Mouse (Mus musculus): ENCODE data around the gene Dap. TPM values are rescaled to one million over a fixed set of nuclear protein-coding genes. Genes with fewer than 3 reads are reported as not detected.

The Dap gene
- polyA plus RNA-seq, 1 experiment, result 53.3 TPM

DNA sequence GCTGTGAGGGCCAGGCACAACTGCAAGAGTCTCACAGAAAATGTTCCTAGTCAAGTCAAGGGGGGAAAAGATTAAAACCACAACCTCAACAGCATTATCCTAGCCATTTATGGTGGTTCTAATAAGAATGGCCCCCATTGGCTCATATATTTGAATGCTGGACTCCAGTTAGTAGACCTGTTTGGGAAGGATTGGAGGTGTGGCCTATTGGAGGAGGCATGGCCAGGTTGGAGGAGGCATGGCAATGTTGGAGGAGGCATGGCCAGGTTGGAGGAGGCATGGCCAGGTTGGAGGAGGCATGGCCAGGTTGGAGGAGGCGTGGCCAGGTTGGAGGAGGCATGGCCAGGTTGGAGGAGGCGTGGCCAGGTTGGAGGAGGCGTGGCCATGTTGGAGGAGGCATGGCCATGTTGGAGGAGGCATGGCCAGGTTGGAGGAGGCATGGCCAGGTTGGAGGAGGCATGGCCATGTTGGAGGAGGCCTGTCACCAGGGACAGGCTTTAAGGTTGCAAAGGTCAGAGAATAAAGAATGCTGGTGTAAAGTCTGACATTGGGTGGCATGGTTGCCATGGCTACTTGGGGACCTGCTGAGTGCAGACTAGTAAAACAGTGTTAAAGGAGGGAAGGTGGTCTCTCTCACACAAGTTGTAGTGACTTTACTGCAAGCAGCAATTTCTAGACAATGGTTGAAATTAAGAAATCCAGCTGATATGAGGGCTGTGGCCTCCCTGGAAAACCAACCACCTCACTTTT, 93.1 kb downstream of the Dap start:
- H3K27ac ChIP-seq (ENCODE audit: control insufficient read depth, insufficient read depth, low read depth, low read length), result no peak overlapping the region
- no peaks in the 10 kb centered on the region for H3K4me1 ChIP-seq (ENCODE audit: control insufficient read depth, insufficient read depth, low read length)
- H3K36me3 ChIP-seq (ENCODE audit: control insufficient read depth, insufficient read depth, low read length), result no peaks in the 10 kb centered on the region
- no peak overlapping the region for H3K4me3 ChIP-seq (ENCODE audit: control insufficient read depth, low read depth, low read length)
- H3K27me3 ChIP-seq (ENCODE audit: control insufficient read depth, insufficient read depth, low read length), result no peaks in the 10 kb centered on the region
- TF ChIP-seq CTCF (IDR thresholded peaks at IDR 0.05; ENCODE audit: control insufficient read depth, insufficient read depth, insufficient replicate concordance, low read depth, low read length) (no peak), POLR2A (IDR thresholded peaks at IDR 0.05; ENCODE audit: control insufficient read depth, low read depth, low read length) (no peak)

GRCm38 (mm10) chr15:31318158-31318955, 94.2 kb downstream of the Dap start:
- H3K27ac ChIP-seq (ENCODE audit: control insufficient read depth, insufficient read depth, low read depth, low read length), result no peak overlapping the region
- H3K36me3 ChIP-seq (ENCODE audit: control insufficient read depth, insufficient read depth, low read length), result no peaks in the 10 kb centered on the region
- no peak overlapping the region for H3K4me3 ChIP-seq (ENCODE audit: control insufficient read depth, low read depth, low read length)
- no peaks in the 10 kb centered on the region for H3K4me1 ChIP-seq (ENCODE audit: control insufficient read depth, insufficient read depth, low read length)
- H3K27me3 ChIP-seq (ENCODE audit: control insufficient read depth, insufficient read depth, low read length), result no peaks in the 10 kb centered on the region
- no peak for TF ChIP-seq CTCF (IDR thresholded peaks at IDR 0.05; ENCODE audit: control insufficient read depth, insufficient read depth, insufficient replicate concordance, low read depth, low read length)
- TF ChIP-seq POLR2A (IDR thresholded peaks at IDR 0.05; ENCODE audit: control insufficient read depth, low read depth, low read length), result no peak

DNA sequence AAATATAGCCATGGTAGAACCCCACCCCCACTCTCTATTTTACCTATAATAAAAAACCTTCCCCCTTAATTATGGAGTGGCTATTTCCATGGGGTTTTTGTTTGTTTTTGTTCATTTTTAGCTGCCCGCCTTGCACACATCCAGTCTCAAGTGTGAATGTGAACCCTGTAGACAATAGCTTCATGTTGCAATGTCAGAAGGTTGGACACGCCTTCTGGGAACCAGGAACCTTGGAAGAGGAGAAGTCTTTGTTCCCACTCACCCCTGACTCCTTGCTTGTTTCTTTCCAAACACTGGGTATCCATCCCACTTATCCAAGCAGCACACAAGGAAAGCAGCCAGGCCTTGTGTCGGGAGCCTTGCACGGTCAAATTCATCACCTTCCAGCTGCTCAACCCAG, 94.9 kb downstream of the Dap start:
- TF ChIP-seq CTCF (IDR thresholded peaks at IDR 0.05; ENCODE audit: control insufficient read depth, insufficient read depth, insufficient replicate concordance, low read depth, low read length) (no peak), POLR2A (IDR thresholded peaks at IDR 0.05; ENCODE audit: control insufficient read depth, low read depth, low read length) (no peak)
- Histone ChIP-seq H3K4me1 (ENCODE audit: control insufficient read depth, insufficient read depth, low read length) (no peaks in the 10 kb centered on the region), H3K27me3 (ENCODE audit: control insufficient read depth, insufficient read depth, low read length) (no peaks in the 10 kb centered on the region), H3K36me3 (ENCODE audit: control insufficient read depth, insufficient read depth, low read length) (no peaks in the 10 kb centered on the region), H3K27ac (ENCODE audit: control insufficient read depth, insufficient read depth, low read depth, low read length) (no peak overlapping the region), H3K4me3 (ENCODE audit: control insufficient read depth, low read depth, low read length) (no peak overlapping the region)

DNA sequence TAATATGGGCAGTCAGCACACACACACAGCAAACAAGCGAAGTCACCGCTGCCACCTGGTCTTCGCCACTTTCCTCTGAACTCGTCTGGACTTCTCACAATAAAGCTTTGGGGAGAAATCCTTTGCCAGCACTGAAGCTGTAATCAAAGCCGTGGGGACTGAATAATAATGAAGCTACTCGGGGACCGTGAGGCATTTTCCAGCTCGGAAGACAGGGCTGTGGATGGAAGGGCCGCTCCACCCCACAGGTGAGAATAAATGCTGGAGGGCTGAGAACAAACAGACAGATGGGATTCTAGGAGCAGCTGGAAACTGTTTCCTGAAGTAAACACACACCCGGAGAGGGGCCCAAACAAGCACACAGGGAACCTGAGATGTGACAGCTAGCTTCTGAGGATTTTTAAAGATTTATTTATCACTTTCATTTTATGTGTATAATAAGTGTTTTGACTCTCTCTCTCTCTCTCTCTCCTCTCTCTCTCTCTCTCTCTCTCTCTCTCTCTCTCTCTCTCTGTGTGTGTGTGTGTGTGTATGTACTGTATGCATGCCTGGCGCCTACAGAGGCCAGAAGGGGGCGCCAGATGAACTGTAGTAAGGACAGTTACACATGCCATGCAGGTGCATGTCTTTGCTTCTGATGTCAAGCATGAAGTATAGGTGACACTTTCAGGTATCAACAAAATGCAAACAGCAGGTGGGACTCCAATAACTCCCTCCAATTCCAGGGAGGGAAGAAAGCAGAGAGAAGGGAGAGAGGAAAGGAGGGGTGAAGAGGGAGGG, 96.7 kb downstream of the Dap start:
- no peak overlapping the region for H3K27ac ChIP-seq (ENCODE audit: control insufficient read depth, insufficient read depth, low read depth, low read length)
- TF ChIP-seq POLR2A (IDR thresholded peaks at IDR 0.05; ENCODE audit: control insufficient read depth, low read depth, low read length), result no peak
- no peak; the same call in 1 of the 2 replicates for TF ChIP-seq CTCF (IDR thresholded peaks at IDR 0.05; ENCODE audit: control insufficient read depth, insufficient read depth, insufficient replicate concordance, low read depth, low read length)
- H3K4me1 ChIP-seq (ENCODE audit: control insufficient read depth, insufficient read depth, low read length), result no peaks in the 10 kb centered on the region

DNA sequence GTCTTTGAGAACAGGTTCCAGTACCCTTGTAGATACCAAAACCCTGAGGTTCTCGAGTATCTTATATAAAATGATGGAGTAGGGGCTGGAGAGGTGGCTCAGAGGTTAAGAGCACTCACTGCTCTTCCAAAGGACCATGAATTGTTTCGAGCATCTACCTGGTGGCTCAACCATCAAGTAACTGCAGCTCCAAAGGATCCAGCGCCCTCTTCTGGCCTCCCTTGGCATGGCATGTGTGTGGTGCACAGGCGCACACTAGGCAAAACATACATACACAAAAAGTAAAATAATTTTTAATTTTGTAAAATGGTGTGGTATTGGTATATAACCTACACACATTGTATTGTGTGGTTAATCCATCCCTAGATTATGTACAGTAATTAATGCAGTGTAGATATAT, 99.6 kb downstream of the Dap start:
- Histone ChIP-seq H3K4me1 (ENCODE audit: control insufficient read depth, insufficient read depth, low read length) (no peaks in the 10 kb centered on the region), H3K36me3 (ENCODE audit: control insufficient read depth, insufficient read depth, low read length) (no peaks in the 10 kb centered on the region)

More for the DNA sequence above, 96.7 kb downstream of the Dap start:
- H3K27me3 ChIP-seq (ENCODE audit: control insufficient read depth, insufficient read depth, low read length), result no peaks in the 10 kb centered on the region
- no peaks in the 10 kb centered on the region for H3K36me3 ChIP-seq (ENCODE audit: control insufficient read depth, insufficient read depth, low read length)
- H3K4me3 ChIP-seq (ENCODE audit: control insufficient read depth, low read depth, low read length), result no peak overlapping the region

More for the DNA sequence above, 99.6 kb downstream of the Dap start:
- H3K4me3 ChIP-seq (ENCODE audit: control insufficient read depth, low read depth, low read length), result no peak overlapping the region
- no peak overlapping the region for H3K27ac ChIP-seq (ENCODE audit: control insufficient read depth, insufficient read depth, low read depth, low read length)
- no peaks in the 10 kb centered on the region for H3K27me3 ChIP-seq (ENCODE audit: control insufficient read depth, insufficient read depth, low read length)
- TF ChIP-seq CTCF (IDR thresholded peaks at IDR 0.05; ENCODE audit: control insufficient read depth, insufficient read depth, insufficient replicate concordance, low read depth, low read length) (peak; percentile 76; the same call in 1 of the 2 replicates), POLR2A (IDR thresholded peaks at IDR 0.05; ENCODE audit: control insufficient read depth, low read depth, low read length) (no peak)

Other genes with a start within 250 kb of the Dap start
- gene Ankrd33b, start 143.4 kb downstream of the Dap start, polyA plus RNA-seq (2012; rRNA removed), result 0.58 and 0.88 TPM in 2 replicates
- 1,399 and 1,539 TPM in 2 replicates for gene Ropn1l, start 229.4 kb downstream of the Dap start, polyA plus RNA-seq (2012; rRNA removed)

Measured in testis, adult 2 months (tissue).